Mouse (Mus musculus): Measurements from ENCODE around the gene Gan. TPM values are rescaled to one million over a fixed set of nuclear protein-coding genes. Genes with fewer than 3 reads are reported as not detected.
A peak's percentile ranks its signal among the peaks of the same experiment; 100 is the strongest.

Gan gene
- total RNA-seq, 2 experiments from 2014 or later, result 4.7 to 5.2 TPM

DNA sequence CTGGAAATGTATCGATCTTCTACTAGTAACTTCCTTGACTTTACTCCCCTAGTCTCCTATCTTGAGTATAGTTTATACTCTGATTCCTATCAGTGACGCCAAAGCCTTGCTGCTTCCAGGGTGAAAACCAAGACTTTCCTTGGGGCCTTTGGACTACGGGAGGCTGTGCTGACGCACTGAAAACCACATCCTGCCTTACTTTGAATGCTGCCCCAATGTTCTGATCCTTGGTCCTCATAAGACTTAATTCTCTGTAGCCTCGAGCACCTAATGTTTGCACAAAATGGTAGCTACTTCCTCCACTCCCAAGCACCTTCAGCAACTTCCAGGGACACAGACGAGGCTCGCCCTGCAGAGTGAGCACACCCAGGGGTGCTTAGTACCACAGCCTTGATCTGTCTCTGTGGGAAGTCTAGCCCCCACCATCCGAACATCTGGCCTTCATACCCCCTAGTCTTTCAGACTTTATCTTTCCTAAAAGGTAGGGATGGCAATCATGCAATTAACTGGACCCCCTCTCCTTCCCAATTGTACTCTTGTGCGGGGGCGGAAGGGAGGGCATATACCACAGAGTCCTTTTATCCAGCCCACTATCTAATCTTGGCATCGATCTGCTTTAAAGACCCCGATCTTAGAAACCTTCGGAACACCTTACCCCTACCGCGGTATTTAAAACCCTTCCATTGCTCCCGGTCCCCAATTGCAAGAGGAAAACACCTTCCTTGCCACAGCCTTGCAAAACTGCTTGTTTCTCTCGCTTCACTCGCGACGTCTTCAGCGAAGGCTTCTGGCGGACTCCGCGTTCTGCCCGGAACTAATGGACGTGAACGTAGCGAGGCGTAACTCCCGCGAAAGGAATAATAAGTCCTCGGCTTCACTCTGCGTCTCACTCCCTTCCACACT is 818 bp upstream of the Gan start:
- no peak for DNase-seq (ENCODE audit: low spot score)

DNA sequence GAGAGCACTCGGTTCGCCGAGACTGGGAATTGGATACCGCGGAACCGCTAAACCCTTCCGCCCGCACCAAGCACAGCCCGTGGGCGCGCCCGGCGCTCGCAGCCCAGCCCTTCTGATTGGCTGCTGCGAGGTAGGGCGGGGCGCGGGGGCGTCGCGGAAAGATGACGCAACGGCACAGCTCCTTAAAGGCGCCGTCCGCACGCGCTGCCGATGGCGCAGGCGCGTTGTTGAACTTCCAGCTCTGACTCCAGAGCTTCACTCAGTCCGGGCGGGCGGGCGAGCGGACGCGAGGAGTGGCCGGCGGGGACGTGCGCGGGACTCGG is 205 bp upstream of the Gan start:
- peak; percentile 96 for DNase-seq (ENCODE audit: low spot score)

DNA sequence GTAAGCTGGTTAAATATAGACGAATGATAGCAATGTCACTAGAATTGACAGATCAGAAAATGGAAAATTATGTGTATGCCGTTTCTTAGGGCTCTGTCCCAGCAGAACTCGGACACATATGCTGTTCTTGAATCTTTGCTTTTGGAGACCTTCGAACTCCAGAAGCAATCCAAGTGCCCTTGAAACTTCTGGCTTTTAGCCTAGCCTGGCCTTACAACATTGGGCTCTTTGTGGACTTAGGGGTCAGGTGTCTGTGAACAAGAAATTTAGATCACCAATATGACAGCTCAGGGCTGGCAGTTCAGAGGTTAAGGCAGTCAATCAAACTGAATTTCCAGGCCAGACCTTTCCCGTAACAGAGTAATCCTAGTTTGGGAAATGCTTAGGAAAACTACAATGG is 1.1 kb downstream of the Gan start:
- no peak for DNase-seq (ENCODE audit: low spot score)

DNA sequence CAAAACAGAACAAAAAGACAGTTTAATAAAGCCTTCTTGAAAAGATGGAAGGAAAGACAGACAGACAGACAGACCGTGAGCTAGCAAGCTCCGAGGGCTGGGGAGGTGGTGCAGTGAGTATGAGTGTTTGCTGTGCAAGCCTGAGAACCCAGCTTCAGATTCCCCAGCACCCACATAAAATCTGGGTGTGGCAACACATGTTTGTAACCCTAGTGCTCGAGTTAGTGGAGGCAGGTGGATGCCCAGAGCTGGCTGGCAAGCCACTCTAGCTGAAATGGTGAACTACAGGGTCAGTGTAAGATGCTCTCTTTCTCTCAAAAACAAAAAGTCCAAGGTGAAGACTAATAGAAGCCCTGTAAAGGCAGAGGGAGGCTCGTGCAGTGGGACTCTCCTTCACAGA is 7.0 kb downstream of the Gan start:
- DNase-seq (ENCODE audit: low spot score), result no peak

DNA sequence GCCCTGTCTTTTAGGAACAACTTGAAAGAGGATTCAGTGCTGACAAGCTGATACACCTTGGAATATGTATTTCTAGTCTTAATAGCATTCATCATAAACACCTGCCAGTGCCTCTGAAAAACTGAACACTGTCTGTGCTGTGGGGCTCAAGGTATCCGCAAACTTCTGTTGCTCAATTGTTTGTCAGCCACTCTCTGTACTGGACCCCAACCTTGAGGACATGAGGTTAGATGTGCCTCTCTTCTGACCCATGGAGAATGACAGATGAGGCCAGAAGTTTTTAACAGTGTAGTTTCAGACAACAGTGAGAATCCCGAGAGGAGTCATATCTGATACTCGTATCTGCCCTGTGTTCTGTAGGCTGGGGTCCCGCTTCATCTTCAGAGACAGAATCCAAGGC is 7.6 kb downstream of the Gan start:
- DNase-seq (ENCODE audit: low spot score), result no peak

DNA sequence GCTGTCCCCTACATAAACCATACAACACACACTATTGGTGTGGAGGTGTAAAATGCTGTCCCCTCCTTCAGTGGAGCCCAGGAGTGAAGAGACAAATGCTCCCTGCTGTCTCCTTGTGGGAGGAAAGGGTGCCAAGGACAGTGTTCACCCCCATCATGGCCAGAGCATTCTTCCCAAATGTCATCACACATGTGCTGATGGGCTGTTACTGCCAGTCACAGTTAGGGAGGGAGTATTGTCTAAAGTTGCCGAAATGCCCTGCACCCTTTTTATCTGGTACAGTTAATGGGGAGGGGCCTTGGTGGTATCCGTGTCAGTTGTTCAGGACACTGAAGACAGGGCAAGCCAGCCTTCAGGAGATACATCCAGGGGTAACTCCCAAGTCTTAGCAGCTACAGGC is 8.6 kb downstream of the Gan start:
- DNase-seq (ENCODE audit: low spot score), result no peak

DNA sequence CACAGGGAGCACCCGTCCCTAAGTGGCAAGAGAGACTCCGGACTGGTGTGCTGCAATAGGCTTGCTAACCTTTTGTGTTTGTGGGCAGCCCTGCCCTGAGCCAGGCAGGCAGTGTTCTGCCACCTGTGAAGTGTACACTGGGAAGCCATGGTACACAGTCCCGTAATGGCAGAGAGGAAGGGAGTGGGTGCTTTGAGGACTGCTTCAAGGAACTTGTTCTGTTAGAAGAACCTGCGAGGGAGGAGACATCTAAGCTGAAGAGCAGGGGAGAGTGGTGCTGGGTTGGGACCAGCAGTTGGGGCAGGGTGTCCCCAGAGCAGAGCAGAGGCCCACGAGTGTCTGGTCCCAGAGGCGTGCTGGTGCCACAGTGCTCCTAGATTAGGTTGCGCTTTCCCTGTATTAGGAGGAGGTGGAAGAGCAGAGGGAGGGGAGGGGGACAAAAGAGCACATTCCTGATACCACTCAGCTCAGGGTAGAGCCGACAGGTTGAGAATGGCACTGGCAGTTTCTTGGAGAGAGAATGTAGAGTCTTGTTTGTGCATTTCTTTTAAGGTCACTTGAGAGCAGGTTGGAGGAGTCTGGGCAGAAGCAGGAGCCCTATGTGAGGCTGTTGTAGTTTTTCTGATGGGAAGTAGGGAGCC is 9.4 kb downstream of the Gan start:
- DNase-seq (ENCODE audit: low spot score), result no peak

DNA sequence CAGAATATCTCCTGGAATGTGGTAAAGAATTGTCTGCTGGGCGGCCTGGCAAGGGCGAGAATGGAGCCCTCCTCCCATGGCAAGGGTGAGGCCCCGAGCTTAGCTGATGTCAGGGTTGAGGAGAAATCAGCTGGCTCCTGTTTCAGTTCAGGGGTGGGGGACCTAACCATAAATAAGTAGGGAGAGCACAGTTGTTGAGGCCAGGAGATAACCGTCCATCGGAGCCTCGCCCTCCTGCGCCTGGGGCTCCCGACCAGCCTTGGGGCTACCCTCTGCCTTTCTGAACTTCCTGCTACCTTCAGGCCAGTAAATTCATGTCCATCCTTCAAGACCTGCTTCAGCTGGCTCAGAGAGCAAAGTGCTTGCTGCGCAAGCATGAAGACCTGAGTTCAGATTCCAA is 10.4 kb downstream of the Gan start:
- DNase-seq (ENCODE audit: low spot score), result no peak

DNA sequence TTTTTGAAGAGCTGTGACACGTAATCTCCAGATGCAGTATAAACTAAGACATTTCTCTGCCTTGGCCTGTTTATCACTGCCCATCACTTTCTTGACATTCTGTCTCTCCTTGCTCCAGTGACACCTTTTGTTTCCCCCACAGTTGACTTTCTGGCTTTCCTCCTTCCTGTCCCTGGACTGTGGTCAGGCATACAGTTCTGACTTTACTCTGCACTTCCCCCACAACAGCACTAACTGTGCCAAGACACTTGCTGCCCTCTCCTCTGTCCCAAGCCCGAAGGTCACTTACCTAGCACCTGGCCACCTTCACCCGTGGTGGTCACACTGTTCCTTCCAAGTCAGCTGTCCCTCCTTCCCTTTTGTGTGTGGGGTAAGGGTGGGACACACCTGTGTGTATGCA is 13.9 kb downstream of the Gan start:
- DNase-seq (ENCODE audit: low spot score), result no peak

DNA sequence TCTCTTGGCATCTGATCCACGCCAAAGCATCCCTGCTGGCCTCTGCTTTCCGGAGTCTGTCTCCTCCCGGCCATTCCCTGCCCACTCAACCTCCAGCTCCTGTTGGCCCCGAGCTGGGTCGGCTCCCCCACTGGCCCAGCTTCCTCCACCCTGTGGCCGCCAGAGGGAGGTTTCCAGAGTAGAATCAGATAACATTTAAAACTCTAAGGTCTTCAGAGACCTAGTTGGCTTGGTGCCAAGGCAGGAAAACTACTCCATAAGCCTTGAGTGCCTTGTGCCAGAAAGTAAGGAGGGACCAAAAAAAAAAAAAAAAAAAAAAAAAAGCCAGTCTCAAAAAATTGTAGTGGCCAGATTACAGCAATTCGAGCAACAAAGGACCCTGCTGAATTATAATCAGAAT is 15.0 kb downstream of the Gan start:
- peak; percentile 31 for DNase-seq (ENCODE audit: low spot score)

DNA sequence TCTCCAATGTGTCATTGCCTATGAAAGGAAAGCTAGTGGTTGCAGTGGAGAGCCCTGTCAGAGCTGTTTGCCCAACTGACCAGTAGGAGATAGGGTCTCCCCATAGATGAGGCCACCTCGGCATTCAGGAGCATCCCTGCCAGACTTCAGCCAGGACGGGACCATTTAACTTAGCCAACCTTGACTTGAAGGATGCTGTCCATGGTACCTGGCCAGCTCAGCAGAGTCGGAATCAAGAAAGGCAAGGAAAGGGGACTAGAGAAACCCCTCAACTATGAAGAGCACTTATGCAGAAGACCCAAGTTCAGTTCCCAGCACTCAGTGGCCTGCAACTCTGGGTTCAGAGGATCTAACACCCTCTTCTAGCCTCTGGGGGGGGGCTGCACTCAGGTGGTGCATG is 15.8 kb downstream of the Gan start:
- no peak for DNase-seq (ENCODE audit: low spot score)

DNA sequence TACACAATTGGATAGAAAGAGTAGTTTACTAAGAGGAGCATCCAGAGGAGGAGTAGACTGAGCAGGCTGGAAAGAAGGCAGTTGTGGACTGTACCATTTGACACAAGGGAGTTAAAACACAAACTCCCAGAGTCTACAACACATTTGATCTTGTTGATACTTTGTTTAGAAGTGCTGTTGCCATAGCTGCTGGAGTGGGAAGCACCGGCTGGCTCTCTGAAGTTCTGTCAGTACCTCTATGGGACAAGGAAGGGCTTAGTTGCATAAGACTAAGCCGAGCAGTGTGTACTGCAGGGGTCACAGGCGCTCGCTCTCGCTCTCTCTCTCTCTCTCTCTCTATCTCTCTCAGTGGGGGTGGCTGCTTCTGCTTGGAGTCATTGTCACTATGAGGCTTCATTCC is 16.6 kb downstream of the Gan start:
- DNase-seq (ENCODE audit: low spot score), result no peak

DNA sequence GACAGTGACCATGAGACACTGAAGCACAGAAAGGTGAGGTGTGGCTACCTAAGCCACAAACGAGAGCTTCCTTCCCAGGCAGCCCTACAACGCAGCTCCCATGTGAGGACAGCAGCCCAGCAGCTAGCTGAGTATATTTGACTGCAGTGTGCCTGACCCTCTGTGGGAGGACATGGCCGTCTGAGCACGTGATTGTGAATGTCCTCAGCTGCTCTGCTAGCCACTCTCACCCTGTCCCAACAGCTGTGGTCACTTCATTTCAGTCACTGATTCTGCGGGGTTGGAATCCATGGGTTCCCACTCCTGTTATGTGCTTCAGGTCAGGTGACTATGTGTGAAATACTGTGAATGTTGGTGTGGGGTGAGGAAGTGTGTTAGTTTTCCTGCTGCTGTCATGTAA is 18.4 kb downstream of the Gan start:
- DNase-seq (ENCODE audit: low spot score), result no peak

DNA sequence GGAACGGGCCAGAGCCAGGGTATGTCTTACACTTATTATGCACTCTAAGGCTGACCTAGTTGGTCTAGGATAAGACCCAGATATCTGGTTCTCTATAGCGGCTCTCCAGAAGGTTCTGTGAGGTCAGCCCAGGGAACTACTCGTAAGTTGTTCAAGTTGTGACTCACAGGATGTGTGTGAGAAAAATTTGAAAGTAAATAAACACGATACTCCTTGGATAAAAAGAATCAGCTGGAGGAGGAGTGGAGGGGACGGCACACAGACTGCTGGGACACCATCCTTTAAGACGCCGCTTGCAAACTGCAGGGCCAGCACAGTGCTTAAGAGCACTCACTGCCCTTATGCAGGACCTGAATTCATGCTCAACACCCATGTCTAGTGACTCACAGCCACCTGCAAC is 19.3 kb downstream of the Gan start:
- no peak for DNase-seq (ENCODE audit: low spot score)

DNA sequence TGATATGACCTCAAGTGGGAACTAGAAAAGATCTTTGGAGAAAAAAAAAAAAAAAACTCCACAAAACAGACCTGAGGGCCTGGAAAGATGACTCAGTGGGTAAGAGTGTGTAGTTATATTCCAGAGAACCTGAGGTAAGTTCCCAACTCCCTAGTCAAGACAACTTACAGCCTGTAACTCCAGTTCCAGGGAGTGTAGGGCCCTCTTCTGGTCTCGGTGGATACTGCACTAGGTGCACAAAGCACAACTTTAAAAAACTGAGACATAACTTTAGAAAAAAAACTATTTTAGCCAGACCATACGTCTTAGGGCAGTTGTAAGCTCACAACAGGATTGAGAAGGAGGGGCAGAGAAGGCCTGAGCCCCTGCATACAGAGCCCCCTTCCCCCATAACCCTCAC is 20.1 kb downstream of the Gan start:
- no peak for DNase-seq (ENCODE audit: low spot score)

DNA sequence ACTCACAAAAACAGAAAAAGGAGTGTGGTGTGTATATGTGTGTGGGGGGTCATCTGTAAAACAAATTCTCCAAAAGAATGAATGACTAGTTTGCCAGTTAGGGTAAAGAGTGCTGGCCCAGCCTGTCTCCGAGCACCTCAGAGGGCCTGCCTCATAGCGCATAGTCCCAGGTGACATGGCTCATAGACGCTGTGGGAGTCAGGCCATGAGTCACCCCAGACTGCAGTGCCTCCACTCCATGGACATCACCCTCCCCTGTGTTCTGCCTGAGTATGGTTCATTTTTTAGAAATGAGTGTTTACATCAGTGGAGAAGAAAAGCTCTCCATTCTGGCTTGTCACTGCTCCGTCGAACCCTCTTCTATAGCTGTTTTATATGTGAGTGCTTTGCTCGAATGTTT is 20.7 kb downstream of the Gan start:
- DNase-seq (ENCODE audit: low spot score), result no peak

DNA sequence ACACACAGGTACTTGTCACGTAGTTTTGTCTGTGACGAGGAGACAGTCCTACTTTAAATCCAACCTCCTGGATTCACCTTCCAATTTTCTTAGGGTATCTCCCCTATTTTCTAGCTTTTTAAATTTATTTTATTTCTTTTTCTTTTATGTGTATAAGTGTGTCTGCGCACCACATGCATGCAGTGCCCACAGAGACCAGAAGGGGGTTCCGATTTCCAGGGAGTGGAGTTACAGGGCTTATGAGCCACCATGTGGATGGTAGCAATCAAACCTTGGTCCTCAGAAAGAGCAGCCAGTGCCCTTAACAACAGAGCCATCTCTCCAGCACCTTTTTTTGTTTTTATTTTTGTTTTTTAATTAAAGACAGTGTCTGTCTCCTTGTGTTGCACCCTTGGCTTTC is 24.8 kb downstream of the Gan start:
- DNase-seq (ENCODE audit: low spot score), result no peak

DNA sequence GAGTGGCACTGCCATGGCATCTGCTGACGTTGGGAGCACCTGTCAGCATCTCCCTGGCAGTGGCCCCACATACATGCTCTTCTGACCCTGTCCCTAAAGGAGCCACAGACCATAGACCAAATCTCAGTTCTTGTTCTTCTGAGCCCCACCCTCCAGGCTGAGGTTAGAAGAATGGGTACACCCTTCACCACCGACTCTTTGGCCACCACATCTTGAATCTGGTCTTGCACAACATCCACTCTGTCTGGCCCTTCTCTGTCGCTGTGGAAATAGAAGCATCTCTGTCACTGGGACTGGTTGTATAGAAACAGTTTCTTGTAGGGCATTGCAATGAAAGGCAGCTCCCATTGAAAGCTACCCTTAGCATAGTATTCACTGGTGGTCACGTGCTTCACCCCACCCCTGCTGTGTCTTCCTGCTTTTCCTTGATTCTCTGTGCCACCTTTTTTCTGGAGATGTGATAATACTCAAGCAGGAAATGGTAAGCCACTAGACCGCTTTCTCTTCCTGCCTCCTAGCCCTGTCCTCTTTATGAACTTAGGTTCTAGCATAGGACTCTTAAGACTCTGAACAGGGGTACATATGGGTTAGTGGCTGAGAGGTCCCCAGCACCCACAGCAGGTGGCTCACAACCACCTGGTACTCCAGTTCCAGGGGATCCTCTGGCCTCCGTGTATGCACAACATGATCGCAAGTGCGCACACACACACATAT is 25.9 kb downstream of the Gan start:
- no peak for DNase-seq (ENCODE audit: low spot score)

DNA sequence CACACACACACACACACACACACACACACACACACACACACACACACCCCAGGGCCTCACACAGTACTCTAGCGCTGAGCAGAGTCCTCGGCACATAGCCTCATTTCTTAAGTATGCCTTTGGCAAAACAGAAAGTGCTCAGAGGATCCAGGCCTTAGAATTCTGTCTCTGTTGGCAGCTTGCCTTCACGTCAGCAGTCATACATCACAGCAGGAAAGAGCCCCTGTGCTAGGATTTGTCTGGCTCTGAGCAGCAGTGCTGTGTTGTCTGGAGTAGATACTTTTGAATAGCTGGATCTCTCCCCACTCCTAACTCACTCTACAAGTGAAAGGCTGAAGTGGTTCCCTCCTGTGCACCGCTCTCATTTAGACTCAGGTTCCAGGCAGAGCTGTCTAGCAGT is 36.4 kb downstream of the Gan start:
- DNase-seq (ENCODE audit: low spot score), result no peak

DNA sequence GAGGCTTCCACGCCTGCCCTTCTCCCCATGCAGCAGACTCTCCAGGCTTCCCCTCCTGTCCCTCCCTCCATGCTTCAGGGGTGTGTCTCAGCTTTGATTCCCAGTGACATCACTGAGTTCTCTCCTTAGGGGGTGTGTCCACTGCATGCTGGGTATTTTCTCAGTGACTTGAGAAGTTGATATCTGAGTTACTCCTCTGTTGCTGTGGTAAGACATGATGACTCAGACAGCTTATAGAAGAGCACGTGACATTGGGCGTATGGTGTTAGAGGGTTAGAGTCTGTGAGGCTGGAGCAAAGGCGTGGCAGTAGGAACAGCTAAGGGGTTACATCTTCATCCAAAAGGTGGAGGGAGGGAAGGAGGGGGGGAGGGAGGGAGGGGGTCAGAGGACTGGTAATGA is 38.7 kb downstream of the Gan start:
- no peak for DNase-seq (ENCODE audit: low spot score)

DNA sequence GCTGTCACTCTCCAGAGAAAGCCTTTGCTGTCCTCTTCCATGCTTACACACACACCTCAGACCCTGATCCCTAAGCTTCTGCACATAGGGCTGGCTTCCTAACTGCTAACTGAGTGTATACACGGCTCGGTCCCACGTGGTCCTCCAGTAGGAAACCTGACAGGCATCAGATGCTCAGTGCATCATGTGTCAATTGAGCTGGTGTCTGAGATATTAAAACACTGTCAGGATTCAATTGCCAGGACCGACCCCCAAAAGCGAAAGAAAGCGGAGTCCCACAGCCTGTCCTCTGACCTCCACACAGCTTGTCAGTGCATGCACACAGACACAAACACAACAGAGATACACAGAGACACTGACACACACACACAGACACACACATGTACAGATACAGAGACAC is 39.6 kb downstream of the Gan start:
- no peak for DNase-seq (ENCODE audit: low spot score)

DNA sequence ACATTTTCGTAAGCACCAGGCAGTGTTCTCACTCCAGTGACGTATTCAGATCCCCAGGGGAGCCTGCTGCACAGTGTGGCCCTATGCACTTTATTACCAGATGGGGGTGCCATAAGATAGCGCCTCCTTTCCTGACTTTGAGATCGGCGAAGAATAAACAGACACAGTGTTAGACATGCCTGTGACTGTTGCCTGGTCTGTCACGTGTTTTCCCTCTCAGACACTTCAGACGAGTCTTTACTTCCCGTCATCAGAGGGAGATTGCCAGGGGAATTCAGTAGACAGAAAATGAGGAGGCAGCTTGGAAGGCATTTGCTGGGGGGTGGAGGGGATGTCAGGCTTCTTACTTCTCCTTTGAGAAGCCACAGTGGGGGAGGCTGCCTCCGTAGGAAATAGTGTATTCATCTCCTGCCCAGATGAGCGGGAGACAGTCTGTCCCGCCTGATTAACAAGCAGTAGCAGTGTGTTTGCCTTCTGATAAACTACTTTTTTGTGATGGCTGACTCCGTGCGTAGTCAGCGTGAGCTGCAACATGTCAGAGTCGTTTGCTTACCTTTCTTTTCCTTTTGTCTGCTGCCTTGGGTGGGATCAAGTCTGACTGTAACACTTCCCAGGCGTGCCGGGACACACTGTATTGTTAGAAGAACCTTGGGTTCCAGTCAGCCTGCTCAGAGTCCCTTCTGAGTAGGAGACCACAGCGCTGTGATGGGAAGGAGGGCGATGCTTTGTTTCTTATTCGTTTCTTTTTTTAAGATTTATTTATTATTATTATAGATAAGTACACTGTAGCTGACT is 40.4 kb downstream of the Gan start:
- peak; percentile 28 for DNase-seq (ENCODE audit: low spot score)
